Mouse (Mus musculus) spleen, adult 12 weeks (tissue): Measurements from ENCODE around the gene Ldah.
A peak's percentile ranks its signal among the peaks of the same experiment; 100 is the strongest.
"Not testable (repeated sequence)": the region's sequence is repeated elsewhere in the genome, so short reads cannot be mapped to it uniquely, and the experiment has no call there.

Experiments
- DNase-seq: peaks from one replicate; pipeline ENCODE4 v3.0.0; 2022; ENCODE audit warnings: low spot score

Ldah gene

DNA sequence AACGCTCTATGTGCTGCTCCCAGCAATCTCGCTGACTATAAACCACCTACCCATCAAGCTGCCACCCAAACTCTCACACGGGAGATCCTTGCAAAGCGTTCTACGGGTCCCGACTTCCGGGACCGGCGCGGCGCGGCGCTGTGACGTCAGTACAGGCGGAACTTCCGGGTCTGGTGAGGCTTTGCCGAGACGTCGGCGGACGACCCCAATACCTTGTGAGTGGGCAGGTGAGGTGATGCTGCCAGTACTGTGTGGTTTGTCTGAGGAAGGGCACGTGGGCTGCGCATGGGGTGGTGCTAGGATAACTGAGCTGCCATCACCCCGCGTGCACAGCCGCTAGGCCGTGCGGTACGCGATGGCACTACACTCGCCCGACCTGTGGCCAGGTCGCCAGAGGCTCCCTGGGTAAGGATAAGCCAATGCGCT is at the start of gene Ldah:
TSS of gene Ldah (plus strand) at position 130 of the 426 bp plus-strand sequence.
- peak; percentile 80 for DNase-seq

DNA sequence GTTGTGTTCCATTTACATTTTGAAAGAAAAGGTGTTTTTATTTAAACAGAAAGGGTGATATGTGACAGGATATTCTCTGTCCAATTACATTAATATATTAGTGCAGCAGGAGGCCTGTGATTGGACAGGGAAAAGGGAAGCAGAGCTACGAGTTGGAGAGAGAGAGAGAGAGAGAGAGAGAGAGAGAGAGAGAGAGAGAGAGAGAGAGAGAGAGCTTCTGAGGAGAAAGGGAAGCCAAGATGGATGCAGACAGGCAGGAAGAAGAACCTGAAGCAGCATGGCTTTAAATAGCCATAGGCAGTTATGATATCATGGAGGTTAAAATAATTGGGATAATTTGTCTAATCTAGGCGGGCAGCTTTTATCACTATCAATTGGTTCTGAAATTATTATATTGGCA is 40.2 kb upstream of the Ldah start:
- DNase-seq = no peak

DNA sequence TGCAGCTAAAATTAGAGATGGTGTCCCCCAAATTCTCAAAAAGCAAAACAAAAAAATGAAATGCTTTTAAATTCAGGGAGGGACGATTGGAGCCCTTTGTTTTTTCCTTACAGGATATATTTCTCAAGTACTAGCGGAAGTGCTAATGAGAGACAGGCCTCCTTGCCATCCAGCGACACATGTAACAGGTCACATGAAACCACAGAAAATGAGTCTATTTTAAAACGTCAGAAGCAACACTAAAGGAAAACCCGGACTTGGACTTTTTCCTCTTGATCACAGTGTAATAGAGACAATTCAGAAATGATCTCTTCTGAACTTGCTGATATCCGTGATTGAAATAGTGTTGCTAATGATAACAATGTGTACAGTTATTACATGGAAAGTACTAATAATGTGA is 27.0 kb upstream of the Ldah start:
- DNase-seq = no peak

DNA sequence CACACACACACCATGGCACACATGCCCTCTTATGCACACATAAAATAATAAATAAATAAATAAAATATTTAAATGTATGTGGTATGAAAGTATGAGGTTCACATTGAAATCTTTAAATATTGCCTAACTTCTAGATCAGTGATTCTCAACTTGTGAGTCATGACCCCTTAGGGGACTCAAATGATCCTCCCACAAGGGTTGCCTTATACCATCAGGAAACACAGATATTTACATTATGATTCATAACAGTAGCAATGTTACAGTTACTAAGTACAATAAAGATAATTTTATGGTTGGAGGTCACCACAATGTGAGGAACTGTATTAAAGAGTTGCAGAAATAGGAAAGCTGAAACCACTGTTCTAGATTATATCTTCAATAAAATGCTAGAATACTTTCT is 26.2 kb upstream of the Ldah start:
- no peak for DNase-seq

DNA sequence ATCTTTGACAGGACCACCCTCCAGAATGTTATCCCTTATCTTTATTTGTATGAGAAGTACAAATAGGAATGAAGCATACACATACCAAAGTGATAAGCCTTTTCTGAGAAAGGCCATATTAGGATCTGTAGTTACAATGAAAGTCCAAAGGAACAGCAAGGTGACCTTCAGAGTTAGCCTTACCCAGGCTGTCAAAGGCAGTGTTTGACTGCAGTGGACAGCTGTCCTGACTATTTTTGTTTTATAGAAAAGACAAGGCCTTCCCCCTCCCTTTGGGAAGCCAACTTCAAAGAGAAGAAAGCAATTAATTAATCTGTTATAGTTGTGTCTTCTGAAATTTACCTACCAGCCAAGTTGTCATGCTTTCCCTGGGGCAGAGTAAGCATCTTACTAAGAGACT is 23.4 kb upstream of the Ldah start:
- no peak for DNase-seq

DNA sequence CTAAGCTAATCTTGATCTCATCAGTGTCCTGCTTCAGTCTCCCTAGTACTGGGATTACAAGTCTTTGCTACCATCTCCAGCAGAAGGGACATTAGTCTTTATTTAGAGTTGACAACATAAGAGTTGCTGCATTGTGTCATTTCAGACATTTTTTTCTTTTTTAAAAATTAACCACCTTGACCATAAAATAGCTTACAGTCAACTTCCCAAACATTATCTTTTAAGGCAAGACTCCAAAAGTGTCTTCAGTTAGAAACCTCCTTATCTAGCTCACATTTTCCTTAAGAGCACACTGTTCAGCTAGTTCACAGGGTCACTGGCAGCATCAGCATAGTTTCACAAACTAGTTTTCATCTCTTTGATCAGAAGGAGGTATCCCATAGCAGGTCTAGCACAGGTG is 19.7 kb upstream of the Ldah start:
- DNase-seq = no peak

DNA sequence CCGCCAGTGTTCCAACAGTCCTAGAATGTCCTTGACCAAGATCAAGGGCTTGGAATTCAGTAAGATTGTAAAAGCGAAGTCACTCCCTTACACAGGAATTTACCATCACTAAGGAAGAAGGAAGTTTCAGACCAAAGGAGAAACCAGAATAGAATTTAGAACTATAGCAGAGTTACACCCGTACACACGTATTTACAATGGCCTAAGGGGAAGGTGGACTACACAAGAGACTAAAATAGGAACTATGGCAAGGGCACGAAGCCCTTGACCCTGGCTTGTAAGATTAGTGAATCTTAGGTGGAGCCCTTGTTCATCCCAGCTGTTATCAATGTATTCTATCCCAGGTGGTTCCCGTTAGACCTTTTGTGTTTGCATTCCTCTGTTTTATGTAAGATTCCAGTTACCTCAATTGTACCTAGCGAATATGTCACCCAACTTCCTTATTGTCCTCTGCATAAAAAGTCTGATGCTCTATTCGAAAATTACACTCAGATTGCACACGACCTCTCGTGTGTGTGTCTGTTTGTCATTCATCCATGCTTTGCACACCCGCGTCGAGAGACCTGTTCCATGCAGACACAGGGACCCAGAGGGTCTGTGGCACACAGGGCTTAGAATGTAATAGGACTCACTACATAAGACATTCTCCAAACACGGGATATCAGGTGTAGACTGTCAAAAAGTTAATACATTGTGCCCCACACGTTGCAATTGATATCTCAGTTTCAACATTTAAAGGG is 18.9 kb upstream of the Ldah start:
- not testable (repeated sequence) for DNase-seq

DNA sequence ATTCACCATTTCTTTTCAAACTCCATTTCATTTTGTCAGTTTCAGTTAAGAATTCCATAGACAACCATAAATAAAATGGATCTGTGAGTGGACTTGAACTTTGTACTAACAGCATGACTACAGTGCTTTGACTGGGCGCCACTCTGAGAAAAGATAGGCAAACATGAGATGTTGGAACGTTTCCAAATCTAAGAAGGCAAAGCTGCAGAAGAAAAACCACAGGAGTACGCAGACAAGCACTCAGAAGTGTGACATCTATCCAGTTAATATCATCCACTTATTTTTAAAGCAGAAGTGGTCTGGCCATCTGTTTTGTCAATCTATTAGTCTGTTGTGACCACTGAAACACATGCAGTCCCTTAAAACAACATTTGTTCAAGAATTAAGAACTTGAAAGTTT is 18.2 kb upstream of the Ldah start:
- DNase-seq = no peak

DNA sequence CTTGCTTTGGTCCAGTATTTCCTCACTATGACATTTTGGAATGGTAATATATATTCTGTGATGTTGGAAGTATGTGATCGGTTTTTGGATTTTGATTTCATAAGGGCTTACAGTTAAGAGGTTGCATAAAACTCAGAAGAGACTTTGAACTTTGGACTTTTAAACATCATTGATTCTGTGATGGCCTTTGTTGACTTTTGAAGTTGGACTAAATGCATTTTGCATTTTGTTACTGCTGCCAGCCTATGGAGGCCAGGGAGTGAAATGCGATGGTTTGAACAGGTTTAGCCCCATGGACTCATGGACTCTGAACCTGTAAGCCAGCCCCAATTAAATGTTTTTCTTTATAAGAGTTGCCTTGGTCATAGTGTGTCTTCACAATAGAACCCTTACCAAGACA is 2.2 kb upstream of the Ldah start:
- no peak for DNase-seq

DNA sequence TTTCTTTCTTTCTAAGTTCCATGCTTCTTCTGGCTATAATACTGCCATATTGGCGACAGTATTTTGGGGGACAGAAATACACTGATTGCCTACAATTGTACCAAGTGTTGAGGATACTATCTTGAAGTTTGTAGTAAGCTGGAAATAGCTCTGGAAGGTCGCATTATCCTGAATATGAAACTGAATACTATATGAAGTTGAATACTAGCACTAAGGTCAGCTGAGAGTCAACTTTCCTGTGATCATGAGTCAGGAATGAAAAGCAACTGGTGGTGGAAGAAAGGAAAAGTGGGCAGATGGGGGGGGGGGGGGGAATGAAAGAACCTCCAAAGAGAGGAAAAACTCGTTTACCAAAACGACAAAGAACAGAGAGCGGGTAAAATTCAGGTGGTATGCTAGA is 329 bp upstream of the Ldah start:
- no peak for DNase-seq

DNA sequence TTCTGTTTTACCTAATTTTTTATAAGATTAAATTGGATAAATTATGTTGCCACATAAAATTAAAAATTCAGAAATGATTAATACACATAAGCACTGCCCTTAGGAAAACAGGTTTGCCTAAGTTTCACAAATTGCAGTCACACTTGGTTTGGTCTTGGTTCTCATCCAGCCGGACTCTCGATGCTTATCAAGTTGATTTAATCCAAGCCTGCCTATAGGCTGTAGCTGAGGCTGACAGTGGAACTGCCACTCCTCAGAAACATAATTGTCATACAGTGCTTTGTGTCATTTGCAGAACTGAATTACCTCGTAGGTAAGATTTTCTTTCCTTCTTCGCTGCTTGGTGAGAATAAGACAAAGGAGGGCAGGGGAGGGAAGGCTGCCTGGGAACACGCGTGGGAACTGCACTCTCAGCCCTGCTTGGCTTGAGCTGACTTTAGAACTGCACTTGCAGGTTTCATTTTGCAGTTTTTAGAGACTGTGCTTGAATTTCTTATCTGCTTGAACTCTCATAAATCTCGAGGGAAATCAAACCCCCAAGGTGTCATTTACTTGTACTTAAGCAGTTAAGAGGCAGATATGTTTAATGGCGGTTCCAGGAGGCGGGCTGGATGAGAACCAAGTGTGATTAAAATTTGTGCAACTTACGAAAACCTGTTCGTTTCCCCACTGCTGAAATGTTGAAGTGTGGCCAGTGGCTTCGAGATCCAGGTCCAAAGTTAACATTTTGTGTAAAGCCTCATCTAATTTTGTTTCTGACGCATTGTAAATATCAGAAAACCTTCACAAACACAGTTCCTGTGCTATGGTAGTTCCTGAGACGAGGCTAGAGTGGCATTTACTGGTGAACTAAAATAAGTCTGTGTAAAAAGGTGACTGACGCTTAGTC is 8.7 kb downstream of the Ldah start:
- DNase-seq = no peak

DNA sequence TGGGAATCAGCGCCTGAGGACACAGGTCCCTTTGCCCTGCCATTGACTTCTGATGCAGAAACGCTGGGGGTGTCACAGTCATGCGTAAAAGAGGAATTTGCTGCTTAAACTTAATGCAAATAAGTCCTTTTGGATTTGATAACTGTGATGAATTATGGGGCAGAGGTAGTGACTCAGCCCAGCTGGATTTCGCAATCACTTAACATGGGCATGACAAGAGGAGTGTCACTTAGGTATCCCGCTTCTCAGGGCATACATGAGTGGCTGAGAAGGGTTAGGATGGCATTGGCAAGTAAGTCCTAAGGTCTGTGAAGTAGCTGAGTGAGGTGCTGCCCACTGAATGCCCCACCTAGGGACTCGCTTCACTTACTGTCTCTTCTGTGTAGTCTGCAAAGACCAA is 15.1 kb downstream of the Ldah start:
- no peak for DNase-seq

DNA sequence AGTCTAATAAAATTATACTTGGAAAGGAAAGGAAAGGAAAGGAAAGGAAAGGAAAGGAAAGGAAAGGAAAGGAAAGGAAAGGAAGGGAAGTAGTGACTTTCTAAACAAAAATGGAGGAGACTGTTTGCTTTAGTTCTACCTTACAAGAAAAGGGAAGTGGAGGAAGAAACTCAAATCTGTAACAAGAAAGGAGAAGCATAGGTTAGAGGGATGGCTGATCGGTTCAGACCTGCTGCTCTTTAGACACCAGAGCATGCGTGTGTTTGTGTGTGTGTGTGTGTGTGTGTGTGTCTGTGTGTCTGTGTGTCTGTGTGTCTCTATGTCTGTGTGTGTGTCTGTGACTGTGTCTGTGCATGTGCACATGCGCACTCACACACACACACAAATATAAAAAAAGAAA is 23.2 kb downstream of the Ldah start:
- DNase-seq = no peak

DNA sequence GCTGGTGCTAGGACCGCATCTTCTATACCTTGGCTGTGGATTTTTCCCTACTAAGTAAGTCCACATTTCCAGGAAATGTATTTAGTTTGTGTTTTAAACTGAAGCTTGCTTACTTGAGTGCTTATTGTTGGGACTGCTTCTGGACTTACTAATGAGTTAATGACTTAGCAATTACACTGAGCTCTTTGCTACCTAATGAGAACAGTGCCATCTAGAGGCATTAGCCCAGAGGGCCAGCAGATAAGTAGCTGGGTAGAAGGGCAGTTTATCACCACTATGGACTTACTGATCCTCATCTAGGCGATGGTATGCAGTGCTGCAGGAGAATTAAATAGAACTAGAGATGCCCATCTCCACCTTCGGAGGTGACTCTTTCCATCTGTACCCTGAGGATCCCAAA is 24.8 kb downstream of the Ldah start:
- no peak for DNase-seq

DNA sequence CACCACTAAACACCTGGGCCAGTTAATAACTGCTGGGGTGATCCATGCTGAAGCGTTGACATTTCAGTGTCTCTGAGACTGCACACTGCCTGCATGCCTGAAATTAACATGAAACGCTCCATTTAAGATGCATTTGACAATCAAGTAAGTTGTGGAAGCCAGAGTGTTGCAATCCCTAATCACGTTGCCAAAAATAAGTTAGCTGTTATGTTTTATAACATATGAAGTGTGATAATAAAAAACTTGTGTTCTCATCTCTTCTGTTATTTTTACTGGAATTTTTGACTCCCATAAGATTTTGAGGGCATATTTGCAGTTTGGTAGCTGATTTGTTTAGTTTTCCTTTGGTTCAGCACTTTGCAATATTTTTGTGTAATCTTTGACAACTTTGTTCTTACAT is 34.3 kb downstream of the Ldah start:
- no peak for DNase-seq

DNA sequence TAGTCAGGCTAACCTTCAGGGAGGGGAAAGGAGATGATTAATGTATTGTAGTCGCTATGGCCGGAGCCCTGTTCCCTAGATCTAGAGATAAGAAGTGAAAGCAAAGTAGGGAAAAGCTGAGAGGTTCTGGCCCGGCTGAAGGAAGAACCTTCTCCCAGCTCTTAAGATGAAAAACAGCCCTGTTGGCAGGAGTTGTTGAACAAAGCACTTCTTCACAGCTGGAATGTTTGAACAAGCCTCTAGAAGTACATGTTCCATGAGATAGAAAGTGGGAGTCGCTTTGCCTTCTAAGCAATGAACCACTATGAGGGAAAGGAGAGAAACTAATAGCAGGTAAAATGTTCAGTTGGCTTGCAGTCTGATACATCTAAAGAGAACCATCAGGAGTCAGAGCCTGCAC is 36.8 kb downstream of the Ldah start:
- DNase-seq = no peak

DNA sequence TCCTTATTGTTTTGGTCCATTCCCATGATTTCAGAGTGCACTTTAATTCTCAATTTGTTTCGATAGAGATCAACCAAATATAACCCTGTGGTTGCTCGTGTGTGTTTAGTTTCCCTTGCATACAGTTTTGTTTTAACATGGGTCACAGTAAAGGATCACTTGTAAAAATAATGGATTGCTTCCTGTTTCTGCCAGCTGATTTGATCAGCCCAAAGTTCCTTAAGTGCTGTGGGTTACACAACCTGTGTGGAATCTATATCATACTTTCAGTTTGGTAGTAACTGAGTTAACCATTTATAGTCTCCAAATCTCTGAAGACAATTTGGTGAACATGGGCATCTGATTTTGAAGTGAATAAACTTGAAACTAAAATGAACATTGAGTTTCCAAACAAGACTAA is 52.4 kb downstream of the Ldah start:
- DNase-seq = no peak

DNA sequence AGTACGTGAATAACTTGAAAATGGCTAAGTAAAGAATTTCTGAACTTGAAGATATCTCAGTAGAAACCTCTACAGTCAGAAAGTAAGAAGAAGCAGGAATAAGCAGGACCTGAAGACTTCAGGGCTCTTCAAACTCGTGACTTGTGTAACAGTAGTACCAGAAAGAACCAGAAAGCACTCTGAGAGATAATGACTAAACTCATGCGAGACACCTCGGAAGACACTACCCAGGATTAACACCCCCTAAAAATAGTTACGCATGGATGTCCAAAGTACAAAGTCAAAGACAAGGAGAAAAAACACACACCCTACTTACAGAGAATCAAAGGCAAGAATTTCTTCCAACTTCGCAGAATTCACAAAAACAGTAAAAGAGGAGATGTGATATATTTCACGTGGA is 58.4 kb downstream of the Ldah start:
- DNase-seq = no peak

DNA sequence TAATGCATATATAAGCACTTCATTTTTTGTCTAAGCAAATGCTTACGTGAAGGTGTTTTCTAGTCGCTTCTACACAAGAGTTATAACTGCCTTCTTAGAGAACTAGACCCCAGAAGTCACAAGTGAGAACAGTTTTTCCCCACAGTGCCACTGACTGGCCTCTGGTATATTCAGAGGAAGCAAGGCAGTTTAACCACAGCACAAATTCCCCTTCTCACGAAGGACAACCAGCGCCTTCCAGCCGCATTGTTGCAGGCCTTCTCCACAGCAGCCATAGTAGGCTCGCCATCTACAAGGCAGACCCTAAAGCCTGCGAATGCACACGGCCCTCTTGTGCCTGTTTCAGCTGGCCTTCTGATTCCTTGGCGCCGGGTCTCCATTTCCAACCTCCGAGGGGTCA is 61.7 kb downstream of the Ldah start:
- DNase-seq = no peak

DNA sequence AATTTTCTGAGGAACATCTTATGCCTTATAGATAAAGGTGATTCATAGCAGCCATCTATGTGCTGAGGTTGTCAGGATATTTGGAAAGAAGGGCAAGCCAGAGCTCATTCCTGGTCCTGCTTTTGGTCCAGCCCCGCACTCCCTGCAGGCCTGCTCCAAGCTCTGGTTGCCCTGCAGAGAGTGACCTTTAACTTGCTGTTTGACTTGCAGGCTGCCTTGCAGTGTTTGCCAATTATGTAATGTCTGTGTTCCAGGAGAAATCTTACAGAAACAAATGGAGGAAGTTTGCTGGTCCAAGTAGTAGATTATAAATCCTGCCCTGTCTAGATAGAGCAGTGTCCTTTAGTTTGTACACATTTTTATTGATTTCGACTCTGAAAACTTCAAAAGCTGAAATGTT is 63.5 kb downstream of the Ldah start:
- no peak for DNase-seq

DNA sequence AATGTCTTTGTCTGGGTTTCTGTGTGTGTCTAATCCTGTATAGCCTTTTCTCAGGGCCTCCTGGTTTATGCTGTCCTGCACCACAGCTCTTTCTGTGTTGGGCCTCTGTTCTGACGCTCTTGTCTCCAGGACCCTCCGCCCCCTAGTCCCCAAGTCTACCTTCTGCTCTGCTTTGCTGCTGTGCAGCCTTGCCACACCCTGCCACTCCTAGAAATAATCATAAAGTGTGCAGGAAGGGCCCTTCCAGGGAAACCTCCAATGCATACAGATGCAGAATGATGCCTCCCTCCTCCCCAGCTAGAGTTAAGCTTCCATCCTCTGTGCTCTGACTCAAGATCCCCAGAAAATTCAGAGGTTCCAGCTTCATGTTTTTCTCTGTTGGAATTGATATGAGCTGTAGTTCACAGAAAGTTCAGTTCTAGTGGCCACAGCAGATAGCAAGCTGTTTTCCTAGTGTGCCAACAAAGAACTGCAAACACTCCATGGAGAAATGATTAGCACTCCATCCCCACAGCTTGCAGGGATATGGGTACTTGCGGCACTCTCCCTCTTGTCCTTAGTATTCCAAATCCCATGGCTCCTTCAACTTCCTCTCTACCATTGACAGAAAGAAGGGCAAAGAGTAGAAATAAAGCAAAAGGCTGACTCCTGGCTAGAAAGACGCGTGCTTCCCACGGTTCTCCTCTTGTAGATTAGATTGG is 65.7 kb downstream of the Ldah start:
- DNase-seq = no peak

DNA sequence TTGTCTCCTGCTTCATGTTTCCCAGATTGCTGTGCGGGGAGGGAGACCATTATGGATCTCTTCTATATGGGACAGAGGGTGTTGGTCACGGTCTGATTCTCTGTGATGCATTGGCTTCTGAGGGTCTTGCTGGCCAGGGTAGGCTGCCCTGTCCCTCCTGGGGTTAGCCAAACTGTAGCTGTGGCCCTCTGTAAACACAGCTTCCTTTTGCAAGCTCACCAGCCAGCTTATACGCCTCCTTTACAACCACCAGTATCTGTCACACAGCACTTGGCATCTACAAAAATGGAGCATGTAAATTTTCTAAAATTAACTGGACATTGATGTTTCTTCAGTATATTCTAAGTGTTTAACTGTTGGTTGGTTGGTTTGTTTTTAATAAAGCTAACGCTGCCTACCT is 67.5 kb downstream of the Ldah start:
- no peak for DNase-seq
